Mouse (Mus musculus): Measurements from ENCODE around the gene Slc44a5. TPM values are rescaled to one million over a fixed set of nuclear protein-coding genes. Genes with fewer than 3 reads are reported as not detected.
"Not testable (repeated sequence)": the region's sequence is repeated elsewhere in the genome, so short reads cannot be mapped to it uniquely, and the experiment has no call there.

Gene Slc44a5
- polyA plus RNA-seq, 1 experiment from 2014 or later, result 4.2 TPM

DNA sequence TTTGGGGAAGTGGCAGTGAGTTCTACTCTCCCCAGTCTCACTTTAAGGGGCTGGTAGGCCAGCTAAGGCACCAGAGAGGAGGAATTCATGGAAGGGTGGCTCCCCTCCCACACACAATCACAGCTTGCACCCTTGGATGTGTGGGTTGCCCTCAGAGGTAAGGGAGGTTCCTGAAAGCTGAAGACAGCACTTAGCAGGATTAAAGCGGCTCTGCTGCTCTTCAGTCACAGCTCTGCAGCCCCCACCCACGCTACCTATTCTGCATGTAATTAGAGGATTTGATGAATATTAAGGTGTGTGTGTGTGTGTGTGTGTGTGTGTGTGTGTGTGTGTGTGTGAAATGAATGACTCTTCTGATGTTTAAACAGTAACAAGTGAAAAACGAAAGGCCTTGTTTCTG lies 163.3 kb downstream of the Slc44a5 start:
- H3K9me3 ChIP-seq, result no peaks in the 10 kb centered on the region

DNA sequence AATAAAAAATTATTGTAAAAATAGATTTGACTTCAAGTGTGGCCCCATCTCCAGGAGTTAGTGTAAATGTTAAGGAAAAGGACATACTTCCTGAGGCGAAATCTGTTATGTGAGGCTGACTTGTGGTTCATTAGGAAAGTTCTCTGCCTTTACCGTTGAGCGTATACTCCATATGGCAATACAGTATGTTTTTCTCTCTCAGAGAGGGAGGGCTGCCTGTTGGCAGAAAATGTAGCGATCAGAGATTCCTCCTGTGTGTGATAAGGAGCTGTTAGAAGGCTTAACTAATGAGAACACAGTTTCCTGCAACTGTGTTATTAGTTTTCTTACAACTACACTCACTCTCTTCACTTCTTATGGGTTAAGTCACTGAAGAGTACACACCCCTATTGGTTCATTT lies 168.1 kb downstream of the Slc44a5 start:
- 80% methylated on average over 4 of the region's 4 CpGs for WGBS
- Histone ChIP-seq H3K4me2 (no peak overlapping the region), H3K4me1 (replicated peaks) (no peaks in the 10 kb centered on the region), H3K9me3 (no peaks in the 10 kb centered on the region), H3K36me3 (no peaks in the 10 kb centered on the region), H3K27ac (replicated peaks) (no peak overlapping the region), H3K9ac (no peak overlapping the region), H3K27me3 (no peaks in the 10 kb centered on the region), H3K4me3 (no peak overlapping the region)
- ATAC-seq (ENCODE audit: low read depth), result no peak

More for the DNA sequence above, 163.3 kb downstream of the Slc44a5 start:
- Histone ChIP-seq H3K27me3 (no peaks in the 10 kb centered on the region), H3K36me3 (no peaks in the 10 kb centered on the region), H3K4me2 (no peak overlapping the region), H3K4me3 (no peak overlapping the region), H3K4me1 (replicated peaks) (no peaks in the 10 kb centered on the region), H3K9ac (no peak overlapping the region), H3K27ac (replicated peaks) (no peak overlapping the region)
- 85% methylated on average over 3 of the region's 3 CpGs for WGBS
- ATAC-seq (ENCODE audit: low read depth), result no peak

DNA sequence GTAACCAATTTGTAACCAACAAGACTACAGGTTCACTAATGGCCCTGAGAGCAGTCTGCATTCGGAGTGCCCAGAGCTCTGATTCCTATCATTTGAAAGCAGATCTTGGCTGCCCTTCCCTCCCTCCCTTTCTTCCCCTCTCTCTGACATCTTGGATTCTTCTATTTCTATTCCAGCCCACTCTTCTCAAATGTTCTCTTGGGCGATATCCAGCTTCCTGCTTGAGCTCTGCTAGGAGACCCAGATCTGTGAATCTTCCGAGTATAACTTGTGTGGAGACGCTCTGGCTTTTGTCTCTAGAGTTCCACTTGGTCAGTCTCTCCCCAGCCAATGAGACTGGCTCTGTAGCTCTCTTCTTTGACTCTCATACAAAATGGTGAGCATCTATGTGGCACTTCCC lies 169.4 kb downstream of the Slc44a5 start:
- H3K36me3 ChIP-seq, result no peaks in the 10 kb centered on the region
- no peak overlapping the region for H3K27ac ChIP-seq (replicated peaks)
- no peak overlapping the region for H3K9ac ChIP-seq
- H3K9me3 ChIP-seq, result no peaks in the 10 kb centered on the region
- H3K4me3 ChIP-seq, result no peak overlapping the region
- no peak overlapping the region for H3K4me2 ChIP-seq
- no peaks in the 10 kb centered on the region for H3K27me3 ChIP-seq
- 96% methylated on average over 4 of the region's 4 CpGs for WGBS
- no peaks in the 10 kb centered on the region for H3K4me1 ChIP-seq (replicated peaks)
- no peak for ATAC-seq (ENCODE audit: low read depth)

DNA sequence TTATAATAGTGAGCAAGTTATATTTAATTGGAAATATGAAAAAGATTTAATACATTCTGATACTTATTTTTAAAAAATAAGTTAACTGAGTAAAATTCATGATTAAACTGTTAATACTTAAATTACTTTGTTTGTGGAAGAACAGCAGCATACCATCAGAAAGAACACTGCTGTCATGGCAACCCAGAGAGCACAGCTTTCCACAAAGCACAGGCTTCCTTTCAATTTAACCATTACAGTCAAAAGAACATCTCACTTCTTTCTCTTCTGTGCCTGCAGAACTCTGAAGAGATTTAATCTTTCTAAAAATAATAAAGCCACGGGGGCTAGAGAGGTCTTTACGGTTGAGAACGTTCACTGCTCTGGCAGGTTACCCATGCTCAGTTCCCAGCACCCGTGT lies 172.5 kb downstream of the Slc44a5 start:
- Histone ChIP-seq H3K4me2 (no peak overlapping the region), H3K9ac (no peak overlapping the region), H3K36me3 (no peaks in the 10 kb centered on the region), H3K27me3 (no peaks in the 10 kb centered on the region), H3K9me3 (no peaks in the 10 kb centered on the region), H3K4me3 (no peak overlapping the region), H3K27ac (replicated peaks) (no peak overlapping the region), H3K4me1 (replicated peaks) (no peaks in the 10 kb centered on the region)
- 62% methylated on average over 4 of the region's 4 CpGs for WGBS
- ATAC-seq (ENCODE audit: low read depth), result no peak

DNA sequence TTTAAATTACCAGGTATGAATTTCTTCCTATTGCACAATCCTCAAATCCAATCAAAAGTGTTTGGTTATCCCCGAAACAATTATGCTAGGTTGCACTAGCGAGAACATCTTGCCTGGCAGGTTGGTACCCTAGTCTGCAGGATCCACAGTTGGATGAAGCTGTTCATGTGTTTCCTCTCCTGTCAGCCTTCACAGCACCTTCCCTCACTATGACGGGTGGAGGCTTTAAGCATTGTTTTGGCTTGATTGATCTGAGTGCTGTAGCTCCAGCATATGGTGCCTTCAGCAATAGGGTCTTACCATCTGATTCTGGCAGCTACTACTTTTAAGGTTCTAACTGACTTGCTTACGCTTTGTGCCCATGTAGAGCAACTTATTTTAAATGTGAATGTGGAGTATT lies 176.5 kb downstream of the Slc44a5 start:
- Histone ChIP-seq H3K4me2 (no peak overlapping the region), H3K4me3 (no peak overlapping the region), H3K9ac (no peak overlapping the region), H3K27me3 (no peaks in the 10 kb centered on the region), H3K36me3 (no peaks in the 10 kb centered on the region), H3K4me1 (replicated peaks) (no peaks in the 10 kb centered on the region), H3K27ac (replicated peaks) (no peak overlapping the region), H3K9me3 (no peaks in the 10 kb centered on the region)
- 83% methylated on average over 4 of the region's 4 CpGs for WGBS
- no peak for ATAC-seq (ENCODE audit: low read depth)

DNA sequence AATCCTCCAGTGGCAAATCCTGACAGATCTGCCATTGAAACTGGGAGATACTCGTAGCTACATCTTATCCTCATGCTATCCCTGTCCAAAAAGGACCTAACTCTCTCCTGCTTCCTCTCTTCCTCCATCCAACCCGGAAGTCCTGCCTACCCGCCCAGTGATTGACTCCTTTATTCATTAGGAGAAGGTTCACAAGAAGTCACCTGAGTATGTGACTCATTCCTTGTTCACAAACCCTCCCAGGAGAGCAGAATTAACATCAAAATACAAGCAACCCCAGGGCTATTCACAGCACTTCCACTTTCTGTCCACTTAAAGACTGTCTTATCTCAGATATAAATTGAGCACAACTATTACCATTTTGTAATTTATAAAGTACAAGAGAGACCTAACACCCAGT lies 180.3 kb downstream of the Slc44a5 start:
- H3K4me3 ChIP-seq; H3K4me2 ChIP-seq; ATAC-seq (ENCODE audit: low read depth); H3K9ac ChIP-seq; H3K4me1 ChIP-seq (replicated peaks); H3K36me3 ChIP-seq; H3K9me3 ChIP-seq; H3K27me3 ChIP-seq; H3K27ac ChIP-seq (replicated peaks): not testable (repeated sequence)
- 81% methylated on average over 3 of the region's 3 CpGs for WGBS

DNA sequence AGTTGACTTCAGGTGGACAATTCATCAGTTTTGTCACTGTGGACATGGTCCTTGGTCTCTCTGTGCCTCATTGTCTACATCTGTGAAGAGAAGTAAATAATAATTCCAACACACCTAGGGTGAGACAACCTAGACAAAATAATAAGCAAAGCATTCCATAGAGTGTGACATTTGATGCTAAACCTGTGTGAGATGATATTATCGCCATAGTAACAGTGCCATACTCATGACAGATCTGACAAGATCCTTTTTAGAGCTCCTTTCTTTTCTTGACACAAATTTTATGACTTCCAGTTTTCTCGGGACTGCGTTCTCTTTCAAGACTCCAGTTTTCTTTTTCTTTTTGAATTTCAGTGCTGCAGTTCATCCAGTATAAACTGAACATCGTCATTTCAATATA lies 192.6 kb downstream of the Slc44a5 start:
- no peak overlapping the region for H3K27ac ChIP-seq (replicated peaks)
- no peak overlapping the region for H3K9ac ChIP-seq
- H3K4me1 ChIP-seq (replicated peaks), result no peaks in the 10 kb centered on the region
- H3K36me3 ChIP-seq, result no peaks in the 10 kb centered on the region
- no peak for ATAC-seq (ENCODE audit: low read depth)
- H3K27me3 ChIP-seq, result no peaks in the 10 kb centered on the region
- H3K9me3 ChIP-seq, result no peaks in the 10 kb centered on the region
- WGBS, result 86% methylated on average over 4 of the region's 4 CpGs
- no peak overlapping the region for H3K4me2 ChIP-seq
- no peak overlapping the region for H3K4me3 ChIP-seq

DNA sequence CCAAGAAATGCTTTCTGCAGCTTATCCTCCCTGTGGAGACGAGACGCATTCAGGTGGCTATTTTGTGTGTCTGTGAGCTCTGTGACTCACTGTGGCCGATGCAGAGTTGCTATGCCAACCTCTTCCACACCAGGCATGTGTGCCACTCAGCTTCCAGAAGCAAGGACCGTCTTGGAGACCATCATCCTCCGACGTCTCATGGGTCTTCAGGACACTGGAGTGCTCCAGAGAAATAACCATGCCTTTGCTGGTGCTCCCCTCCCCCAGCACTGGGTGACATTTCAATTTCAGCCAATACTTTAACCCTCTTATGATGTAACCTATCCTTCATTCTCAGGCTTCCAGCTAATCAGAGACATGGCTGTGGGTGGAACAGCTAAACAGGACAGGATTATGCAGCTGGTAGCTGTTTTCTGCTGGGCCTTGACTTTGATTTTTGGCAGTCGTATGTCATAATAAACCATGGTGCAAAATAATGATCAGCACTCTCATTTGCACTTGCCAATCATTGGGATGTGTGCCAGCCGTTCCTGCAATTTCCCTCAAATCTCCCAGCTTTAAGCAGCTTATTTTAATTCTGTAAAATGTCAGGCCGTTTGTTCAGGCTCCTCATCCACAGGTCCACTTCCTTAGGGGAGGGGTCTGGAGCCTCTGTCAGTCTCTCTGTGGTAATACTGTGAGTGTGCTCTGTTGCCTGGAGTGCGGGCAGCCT lies 198.8 kb downstream of the Slc44a5 start:
- Histone ChIP-seq H3K9me3 (no peaks in the 10 kb centered on the region), H3K4me3 (no peak overlapping the region), H3K27me3 (no peaks in the 10 kb centered on the region), H3K4me1 (replicated peaks) (peaks cover 12% of the 10 kb centered on the region), H3K9ac (no peak overlapping the region), H3K4me2 (no peak overlapping the region), H3K36me3 (no peaks in the 10 kb centered on the region), H3K27ac (replicated peaks) (no peak overlapping the region)
- ATAC-seq (ENCODE audit: low read depth), result peak; percentile 15; the same call in 1 of the 2 replicates
- WGBS, result 62% methylated on average over 10 of the region's 10 CpGs

DNA sequence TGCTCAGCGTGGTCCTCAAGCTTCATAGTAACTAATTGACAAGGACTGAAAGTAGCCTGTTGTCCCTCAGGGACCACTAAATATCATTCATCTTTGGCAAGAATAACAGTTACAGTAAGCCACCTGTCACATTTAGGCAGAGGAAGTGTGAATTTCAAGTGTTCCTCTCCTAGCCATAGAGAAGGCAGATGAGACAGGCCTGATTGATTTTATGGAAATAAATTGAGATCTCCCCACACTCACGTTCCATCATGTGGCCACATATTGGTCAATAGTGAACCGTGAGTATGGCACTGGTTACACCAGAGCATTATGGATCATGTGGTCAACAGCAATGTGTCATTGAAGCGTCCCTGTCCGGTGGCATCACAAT lies 199.3 kb downstream of the Slc44a5 start:
- 74% methylated on average over 5 of the region's 5 CpGs for WGBS
- H3K27ac ChIP-seq (replicated peaks), result no peak overlapping the region
- H3K36me3 ChIP-seq, result no peaks in the 10 kb centered on the region
- H3K4me1 ChIP-seq (replicated peaks), result peaks cover 12% of the 10 kb centered on the region
- no peak for ATAC-seq (ENCODE audit: low read depth)
- H3K9ac ChIP-seq, result no peak overlapping the region
- no peaks in the 10 kb centered on the region for H3K27me3 ChIP-seq
- no peak overlapping the region for H3K4me2 ChIP-seq
- no peaks in the 10 kb centered on the region for H3K9me3 ChIP-seq
- H3K4me3 ChIP-seq, result no peak overlapping the region

DNA sequence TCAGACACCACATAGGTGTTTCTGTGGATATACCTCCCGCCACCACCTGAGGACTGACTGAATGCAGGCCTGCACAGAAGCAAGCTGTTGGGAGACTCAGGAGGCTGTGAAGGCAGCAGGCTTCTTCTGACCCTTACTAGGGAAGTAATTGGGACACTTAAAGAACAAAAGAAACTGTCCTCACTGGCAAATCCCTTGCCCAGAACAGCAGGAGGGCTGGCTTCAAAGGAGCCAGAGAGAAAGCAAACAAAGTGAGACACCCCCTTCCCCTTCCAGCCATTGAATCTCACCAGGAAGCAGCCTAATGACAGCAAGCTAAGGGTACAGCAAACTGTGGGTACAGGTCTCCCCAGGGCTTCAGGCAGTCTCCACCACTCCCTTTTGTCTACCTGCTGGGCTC lies 200.3 kb downstream of the Slc44a5 start:
- H3K9me3 ChIP-seq, result no peaks in the 10 kb centered on the region

DNA sequence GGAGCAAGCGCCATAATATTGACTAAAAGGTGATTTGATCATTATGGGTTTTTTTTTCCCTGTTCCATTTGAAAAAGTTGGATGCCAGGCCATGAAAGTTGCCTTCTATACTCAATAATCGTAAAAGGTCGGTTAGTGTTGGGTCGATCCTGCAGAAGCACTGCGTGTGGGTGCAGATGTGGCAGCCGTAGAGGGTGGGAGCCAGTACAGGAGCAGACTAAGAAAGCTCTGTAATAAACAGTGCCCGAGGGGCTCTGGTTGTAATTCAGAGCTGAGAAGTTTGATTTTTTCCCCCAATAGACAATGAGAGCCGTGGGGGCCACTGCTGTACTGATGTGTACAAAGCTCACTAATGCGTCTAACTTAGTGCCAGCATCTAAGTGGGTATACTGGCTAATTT lies 200.8 kb downstream of the Slc44a5 start:
- 21% methylated on average over 9 of the region's 9 CpGs for WGBS
- Histone ChIP-seq H3K9ac (no peak overlapping the region), H3K4me3 (no peak overlapping the region), H3K9me3 (no peaks in the 10 kb centered on the region), H3K4me1 (replicated peaks) (peaks cover 12% of the 10 kb centered on the region), H3K36me3 (no peaks in the 10 kb centered on the region), H3K27ac (replicated peaks) (no peak overlapping the region), H3K4me2 (no peak overlapping the region), H3K27me3 (no peaks in the 10 kb centered on the region)
- ATAC-seq (ENCODE audit: low read depth), result no peak

More for the DNA sequence above, 200.3 kb downstream of the Slc44a5 start:
- whole genome bisulfite sequencing, result 26% methylated on average over 1 of the region's 1 CpGs
- Histone ChIP-seq H3K27me3 (no peaks in the 10 kb centered on the region), H3K4me3 (no peak overlapping the region), H3K36me3 (no peaks in the 10 kb centered on the region), H3K27ac (replicated peaks) (no peak overlapping the region), H3K9ac (no peak overlapping the region), H3K4me1 (replicated peaks) (peaks cover 12% of the 10 kb centered on the region), H3K4me2 (no peak overlapping the region)
- ATAC-seq (ENCODE audit: low read depth), result no peak

DNA sequence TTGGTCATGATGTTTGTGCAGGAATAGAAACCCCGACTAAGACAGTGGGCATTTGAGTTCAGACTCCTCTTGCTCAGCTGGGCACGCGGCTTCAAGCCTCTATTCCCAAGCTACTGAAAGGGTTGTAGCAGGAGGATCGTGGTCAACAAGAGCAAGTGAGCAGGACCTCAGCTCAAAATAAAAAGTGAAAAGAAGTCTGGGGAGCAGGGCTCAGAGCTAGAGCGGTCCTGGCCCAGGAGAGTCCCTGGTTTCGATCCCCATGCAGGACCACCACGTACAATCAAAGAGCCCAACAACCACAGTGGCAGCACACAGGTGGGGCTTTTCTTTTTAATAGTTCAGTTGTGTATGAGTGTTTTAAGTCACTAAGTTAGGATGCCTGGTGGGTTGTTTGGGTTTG lies 201.5 kb downstream of the Slc44a5 start:
- H3K4me2 ChIP-seq, result no peak overlapping the region
- H3K36me3 ChIP-seq, result no peaks in the 10 kb centered on the region
- no peak overlapping the region for H3K9ac ChIP-seq
- no peaks in the 10 kb centered on the region for H3K27me3 ChIP-seq
- H3K4me1 ChIP-seq (replicated peaks), result peaks cover 12% of the 10 kb centered on the region
- no peak overlapping the region for H3K27ac ChIP-seq (replicated peaks)
- no peak for ATAC-seq (ENCODE audit: low read depth)
- WGBS, result 90% methylated on average over 7 of the region's 7 CpGs
- H3K9me3 ChIP-seq, result no peaks in the 10 kb centered on the region
- H3K4me3 ChIP-seq, result no peak overlapping the region

DNA sequence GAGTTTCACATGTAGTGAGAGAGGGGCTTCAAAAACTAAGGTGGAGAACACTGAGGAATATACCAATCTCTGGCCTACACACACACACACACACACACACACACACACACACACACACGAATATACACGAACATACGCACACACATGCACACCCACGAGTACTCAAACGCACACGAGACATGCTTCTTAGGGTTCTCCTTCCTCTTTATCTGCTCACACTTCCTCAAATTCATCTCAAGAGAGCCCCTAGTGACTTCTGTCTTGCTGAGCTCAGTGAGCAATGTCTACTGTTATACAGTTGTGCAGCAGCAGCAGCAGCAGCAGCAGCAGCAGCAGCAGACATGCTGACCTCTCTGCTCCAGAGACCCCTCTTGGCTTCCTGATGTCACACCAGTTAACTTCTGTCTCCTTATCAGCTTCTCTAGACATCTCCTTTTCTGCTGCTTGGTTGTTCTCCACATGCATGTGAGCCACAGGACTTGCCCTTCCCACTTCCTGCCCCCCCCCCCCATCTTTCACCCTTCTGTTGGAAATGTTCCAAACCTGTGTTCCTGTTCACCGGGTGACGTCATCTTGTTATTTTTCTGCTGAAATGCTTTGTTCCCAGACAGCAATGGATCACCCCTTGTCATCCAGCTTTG lies 204.5 kb downstream of the Slc44a5 start:
- H3K36me3 ChIP-seq, result no peaks in the 10 kb centered on the region
- H3K9ac ChIP-seq, result no peak overlapping the region
- no peak overlapping the region for H3K4me2 ChIP-seq
- no peak overlapping the region for H3K4me3 ChIP-seq
- ATAC-seq (ENCODE audit: low read depth), result no peak
- 84% methylated on average over 8 of the region's 8 CpGs for WGBS
- no peak overlapping the region for H3K27ac ChIP-seq (replicated peaks)
- H3K9me3 ChIP-seq, result peaks cover 5% of the 10 kb centered on the region; the same call in 1 of the 2 replicates
- peaks cover 4% of the 10 kb centered on the region; the same call in 1 of the 2 replicates for H3K4me1 ChIP-seq (replicated peaks)
- no peaks in the 10 kb centered on the region for H3K27me3 ChIP-seq
